In genomic region chr12:39558491-39558890, GRCm38 (mm10) we compare ENCODE assay signal across 24 mouse cellular contexts.
DNase-seq lines count a peak whose midpoint lies in the region; ATAC-seq and TF ChIP-seq lines count a peak whose summit lies in the region.
"Had no signal": no experiment of that assay in that cellular context is flagged by ENCODE, and none has a peak within 500 bp of the region (broad histone marks: within the 10 kb centered on the region; RNA-seq: fewer than 3 reads in every experiment).

No protein-coding gene starts in this region.

- no peaks in the 10 kb centered on the region for H3K27me3 ChIP-seq in MEL (ENCODE audit: control insufficient read depth in 1 of 2, insufficient read depth in 2 of 2, low read length in 2 of 2)
- H3K27me3 ChIP-seq in hindbrain, embryonic 10.5 days (ENCODE audit: insufficient read depth, poor library complexity, severe bottlenecking), result no peaks in the 10 kb centered on the region
- H3K27me3 ChIP-seq in forebrain, embryonic 10.5 days (ENCODE audit: poor library complexity, severe bottlenecking), result no peaks in the 10 kb centered on the region
- H3K27me3 ChIP-seq: forebrain, embryonic 15.5 days; heart, embryonic 13.5 days; lung, embryonic 15.5 days; stomach, embryonic 15.5 days had no signal

- no peaks in the 10 kb centered on the region for H3K4me1 ChIP-seq in MEL (ENCODE audit: control insufficient read depth in 1 of 2, insufficient read depth in 2 of 2, low read length in 2 of 2)
- H3K4me1 ChIP-seq in hindbrain, embryonic 10.5 days (replicated peaks), result no peaks in the 10 kb centered on the region
- H3K4me1 ChIP-seq in forebrain, embryonic 10.5 days, result no peaks in the 10 kb centered on the region
- H3K4me1 ChIP-seq: embryonic facial prominence, embryonic 10.5 days; forebrain, embryonic 15.5 days; heart, embryonic 13.5 days; lung, embryonic 15.5 days; stomach, embryonic 15.5 days had no signal

- no peak for TF ChIP-seq CTCF in MEL (IDR thresholded peaks at IDR 0.05 in 2 of 3, conservative IDR thresholded peaks at IDR 0.05 in 1 of 3; ENCODE audit: control insufficient read depth in 1 of 3, insufficient read depth in 1 of 3, low read depth in 2 of 3, low read length in 3 of 3, poor library complexity in 1 of 3, severe bottlenecking in 1 of 3)

- WGBS in hindbrain, embryonic 10.5 days, result 95% methylated on average over 3 of the region's 3 CpGs
- WGBS in forebrain, embryonic 10.5 days, result 98% methylated on average over 3 of the region's 3 CpGs

- H3K36me3 ChIP-seq in MEL (ENCODE audit: control insufficient read depth in 1 of 2, insufficient read depth in 2 of 2, low read length in 2 of 2), result no peaks in the 10 kb centered on the region
- no peaks in the 10 kb centered on the region for H3K36me3 ChIP-seq in hindbrain, embryonic 10.5 days
- H3K36me3 ChIP-seq in forebrain, embryonic 10.5 days (replicated peaks), result no peaks in the 10 kb centered on the region
- H3K36me3 ChIP-seq: embryonic facial prominence, embryonic 10.5 days; forebrain, embryonic 15.5 days; heart, embryonic 13.5 days; lung, embryonic 15.5 days; stomach, embryonic 15.5 days had no signal

- no peaks in the 10 kb centered on the region for H3K79me2 ChIP-seq in MEL (ENCODE audit: control insufficient read depth, insufficient read depth, low read length, poor library complexity)

- ATAC-seq in CD4-positive, CD25-positive, alpha-beta regulatory T cell, adult 4 months, result no peak
- ATAC-seq: activated CD4-positive, CD25-positive, alpha-beta regulatory T cell, adult 4 months; forebrain, embryonic 15.5 days; hindbrain, postnatal 0 days had no signal

- no peak for TF ChIP-seq EP300 in MEL (IDR thresholded peaks at IDR 0.05; ENCODE audit: low read depth in 1 of 2, low read length in 2 of 2)

- no peak for TF ChIP-seq POLR2A in MEL (IDR thresholded peaks at IDR 0.05; ENCODE audit: control insufficient read depth in 1 of 2, insufficient read depth in 1 of 2, low read depth in 1 of 2, low read length in 2 of 2, poor library complexity in 1 of 2)

- peak; percentile 55 for DNase-seq in CD4-positive, CD25-positive, alpha-beta regulatory T cell, adult 2 months (ENCODE audit: low read depth, low spot score)
- DNase-seq in MEL (ENCODE audit: low read depth, low spot score), result peak; percentile 85
- DNase-seq in c-Kit-positive CD71-negative TER-119-negative erythroid progenitor cells, embryonic 14.5 days (ENCODE audit: low read depth), result peak; percentile 56
- DNase-seq in mesoderm, embryonic 11.5 days (ENCODE audit: low read depth, low spot score), result peak; percentile 35
- DNase-seq in hindbrain, embryonic 10.5 days (ENCODE audit: low spot score), result no peak
- DNase-seq in forebrain, embryonic 10.5 days (ENCODE audit: extremely low spot score, low spot score), result no peak
- no peak for DNase-seq in left cerebral cortex, adult 18-20 months (ENCODE audit: low spot score in 2 of 2)
- DNase-seq: adrenal gland, postnatal 25 days; cerebellum, postnatal 14 days; heart, postnatal 36 days; kidney, adult 2 months; kidney, postnatal 36 days; liver; midbrain, embryonic 14.5 days; spleen, adult 18-20 months had no signal

- H3K9ac ChIP-seq in MEL (ENCODE audit: control insufficient read depth, low read depth, low read length, poor library complexity, severe bottlenecking), result no peak overlapping the region
- H3K9ac ChIP-seq: forebrain, embryonic 15.5 days; heart, embryonic 13.5 days; lung, embryonic 15.5 days; stomach, embryonic 15.5 days had no signal

- H3K27ac ChIP-seq in MEL (ENCODE audit: control insufficient read depth, low read depth, low read length), result no peak overlapping the region
- no peak overlapping the region for H3K27ac ChIP-seq in hindbrain, embryonic 10.5 days
- no peak overlapping the region for H3K27ac ChIP-seq in forebrain, embryonic 10.5 days
- H3K27ac ChIP-seq: embryonic facial prominence, embryonic 10.5 days; forebrain, embryonic 15.5 days; heart, embryonic 13.5 days; hindbrain, postnatal 0 days; lung, embryonic 15.5 days; stomach, embryonic 15.5 days had no signal

- no peaks in the 10 kb centered on the region for H3K9me3 ChIP-seq in MEL (replicated peaks; ENCODE audit: insufficient read depth, low read length)
- no peaks in the 10 kb centered on the region for H3K9me3 ChIP-seq in hindbrain, embryonic 10.5 days
- H3K9me3 ChIP-seq in forebrain, embryonic 10.5 days, result no peaks in the 10 kb centered on the region
- H3K9me3 ChIP-seq: embryonic facial prominence, embryonic 10.5 days; forebrain, embryonic 15.5 days; heart, embryonic 13.5 days; lung, embryonic 15.5 days; stomach, embryonic 15.5 days had no signal

- no peak overlapping the region for H3K4me3 ChIP-seq in MEL (ENCODE audit: control insufficient read depth in 1 of 2, insufficient read depth in 1 of 2, low read depth in 2 of 2, low read length in 2 of 2)
- H3K4me3 ChIP-seq in hindbrain, embryonic 10.5 days, result no peak overlapping the region
- H3K4me3 ChIP-seq in forebrain, embryonic 10.5 days, result no peak overlapping the region
- H3K4me3 ChIP-seq: embryonic facial prominence, embryonic 10.5 days; forebrain, embryonic 15.5 days; heart, embryonic 13.5 days; lung, embryonic 15.5 days; myocyte; stomach, embryonic 15.5 days had no signal

- TF ChIP-seq RAD21 in MEL (IDR thresholded peaks at IDR 0.05; ENCODE audit: low read depth, low read length), result no peak

TF ChIP-seq in MEL, 35 proteins besides CTCF, POLR2A, EP300 and RAD21:
- TF ChIP-seq ZKSCAN1 (IDR thresholded peaks at IDR 0.05; ENCODE audit: low read depth, low read length) (no peak), JUND (IDR thresholded peaks at IDR 0.05; ENCODE audit: low read depth, low read length) (no peak), ELF1 (IDR thresholded peaks at IDR 0.05; ENCODE audit: low read depth, low read length) (no peak), CHD1 (IDR thresholded peaks at IDR 0.05; ENCODE audit: low read depth, low read length) (no peak), E2F4 (IDR thresholded peaks at IDR 0.05; ENCODE audit: borderline replicate concordance, low read depth, low read length) (no peak), POLR2AphosphoS2 (IDR thresholded peaks at IDR 0.05; ENCODE audit: low read length) (no peak)

Comparison
In these comparisons a context has a peak if more than half of its experiments do, and no peak if none do; other contexts are left out.
1. DNase-seq: peak in CD4-positive, CD25-positive, alpha-beta regulatory T cell, adult 2 months (single experiment), MEL (single experiment), c-Kit-positive CD71-negative TER-119-negative erythroid progenitor cells, embryonic 14.5 days (single experiment) and mesoderm, embryonic 11.5 days (single experiment); none in hindbrain, embryonic 10.5 days (single experiment), forebrain, embryonic 10.5 days (single experiment) and left cerebral cortex, adult 18-20 months (0 of 2).